Mouse (Mus musculus) heart, embryonic 11.5 days (tissue): ENCODE results near the gene Epn3. TPM values are rescaled to one million over a fixed set of nuclear protein-coding genes. Genes with fewer than 3 reads are reported as not detected.

ENCODE experiments used
- ATAC-seq: fragments of 200-750 bp; cut with Nextera tagmentation; replicated peaks from 2 replicates; pipeline ENCODE4 v1.8.0; 2017; ENCODE audit warnings: moderate library complexity; ENCODE audit not compliant: insufficient number of reproducible peaks, low FRiP score, low TSS enrichment
- H3K27ac ChIP-seq: fragments of 300-500 bp; sonication (generic); 2 replicates; pipeline ENCODE4 v1.5.1; 2014; ENCODE audit warnings: mild to moderate bottlenecking, low read depth, low read length
- H3K27me3 ChIP-seq: fragments of 300-500 bp; sonication (generic); 2 replicates; pipeline ENCODE4 v1.6.1; 2014; ENCODE audit warnings: mild to moderate bottlenecking, low read length, mixed read lengths; ENCODE audit not compliant: control insufficient read depth, insufficient read depth
- H3K36me3 ChIP-seq: fragments of 300-500 bp; sonication (generic); 2 replicates; pipeline ENCODE4 v1.6.1; 2014; ENCODE audit warnings: mild to moderate bottlenecking, low read length, moderate library complexity, mixed read lengths; ENCODE audit not compliant: control insufficient read depth, insufficient read depth
- H3K4me1 ChIP-seq: fragments of 300-500 bp; sonication (generic); 2 replicates; pipeline ENCODE4 v1.6.1; 2014; ENCODE audit warnings: low read length; ENCODE audit not compliant: control insufficient read depth, insufficient read depth
- H3K4me2 ChIP-seq: fragments of 300-500 bp; sonication (generic); 2 replicates; pipeline ENCODE4 v1.6.1; 2014; ENCODE audit warnings: mild to moderate bottlenecking, moderate library complexity
- H3K4me3 ChIP-seq: fragments of 300-500 bp; sonication (generic); 2 replicates; pipeline ENCODE4 v1.5.1; 2014; ENCODE audit warnings: low read depth, low read length
- H3K9ac ChIP-seq: fragments of 300-500 bp; sonication (generic); 2 replicates; pipeline ENCODE4 v1.6.1; 2014; ENCODE audit warnings: mild to moderate bottlenecking, low read depth, low read length, moderate library complexity
- H3K9me3 ChIP-seq: fragments of 300-500 bp; sonication (generic); replicated peaks from 2 replicates; pipeline ENCODE4 v1.6.1; 2016; ENCODE audit warnings: low read length; ENCODE audit not compliant: control insufficient read depth
- WGBS: fragments of 180-500 bp; shearing (Covaris S2); extraction: QIAGEN DNeasy Blood & Tissue Kit; methylation state at CpG from one replicate; pipeline ENCODE4 v1.1.7; 2014; ENCODE audit not compliant: insufficient replicate concordance; 5-methylcytosine and 5-hydroxymethylcytosine counted together
- polyA plus RNA-seq: library from polyadenylated mRNA; unstranded; fragments of >200 nt; fragmentation: Nextera tagmentation; extraction: Ambion mirVana; gene quantifications from 2 replicates; pipeline ENCODE4 v1.2.1, GENCODE M21; 2014

The Epn3 gene
- polyA plus RNA-seq, 1 experiment from 2014 or later, result 8.2 TPM

GRCm38 (mm10) chr11:94455161-94455820, 44.5 kb downstream of the Epn3 start:
- Histone ChIP-seq H3K4me3 (no peak overlapping the region), H3K27me3 (peaks cover 11% of the 10 kb centered on the region), H3K27ac (no peak overlapping the region), H3K36me3 (no peaks in the 10 kb centered on the region), H3K4me2 (peak overlapping the region; percentile 33), H3K9ac (no peak overlapping the region), H3K9me3 (no peaks in the 10 kb centered on the region), H3K4me1 (peaks cover 23% of the 10 kb centered on the region)
- 83% methylated on average over 10 of the region's 10 CpGs for WGBS
- ATAC-seq, result no peak

GRCm38 (mm10) chr11:94454756-94455155, 45.0 kb downstream of the Epn3 start:
- 69% methylated on average over 5 of the region's 5 CpGs for WGBS
- no peak overlapping the region for H3K4me3 ChIP-seq
- H3K27me3 ChIP-seq, result peaks cover 11% of the 10 kb centered on the region
- no peaks in the 10 kb centered on the region for H3K9me3 ChIP-seq
- H3K27ac ChIP-seq, result no peak overlapping the region
- peaks cover 28% of the 10 kb centered on the region for H3K4me1 ChIP-seq
- ATAC-seq, result no peak
- H3K36me3 ChIP-seq, result no peaks in the 10 kb centered on the region
- H3K4me2 ChIP-seq, result no peak overlapping the region
- no peak overlapping the region for H3K9ac ChIP-seq

- Histone ChIP-seq H3K27ac (peak overlapping the region; percentile 66), H3K9me3 (no peaks in the 10 kb centered on the region), H3K4me1 (peaks cover 31% of the 10 kb centered on the region), H3K9ac (peak overlapping the region; percentile 34; the same call in 1 of the 2 replicates), H3K36me3 (no peaks in the 10 kb centered on the region), H3K4me3 (no peak overlapping the region), H3K4me2 (0 out of 2 replicates have a peak overlapping the region, but pooled peaks have one; percentile 3), H3K27me3 (peaks cover 8% of the 10 kb centered on the region)
- peak; percentile 75 for ATAC-seq
- WGBS, result 21% methylated on average over 12 of the region's 12 CpGs
Observed at GRCm38 (mm10) chr11:94451091-94451773, 48.5 kb downstream of the Epn3 start.

GRCm38 (mm10) chr11:94449886-94450285, 49.9 kb downstream of the Epn3 start:
- no peak for ATAC-seq
- Histone ChIP-seq H3K4me1 (peaks cover 27% of the 10 kb centered on the region), H3K27ac (peak overlapping the region; percentile 59), H3K36me3 (no peaks in the 10 kb centered on the region), H3K4me3 (no peak overlapping the region), H3K9ac (no peak overlapping the region), H3K4me2 (0 out of 2 replicates have a peak overlapping the region, but pooled peaks have one; percentile 4), H3K27me3 (peaks cover 6% of the 10 kb centered on the region; the same call in 1 of the 2 replicates), H3K9me3 (no peaks in the 10 kb centered on the region)
- 29% methylated on average over 5 of the region's 5 CpGs for WGBS

- Histone ChIP-seq H3K4me2 (no peak overlapping the region), H3K27me3 (no peaks in the 10 kb centered on the region), H3K9me3 (no peaks in the 10 kb centered on the region), H3K4me3 (no peak overlapping the region), H3K4me1 (peaks cover 27% of the 10 kb centered on the region), H3K9ac (no peak overlapping the region), H3K36me3 (no peaks in the 10 kb centered on the region), H3K27ac (no peak overlapping the region)
- no peak for ATAC-seq
- WGBS, result 42% methylated on average over 8 of the region's 8 CpGs
Observed at GRCm38 (mm10) chr11:94449239-94449638, 50.5 kb downstream of the Epn3 start.

GRCm38 (mm10) chr11:94447017-94447416, 52.8 kb downstream of the Epn3 start:
- Histone ChIP-seq H3K4me1 (peaks cover 24% of the 10 kb centered on the region), H3K9ac (no peak overlapping the region), H3K27ac (no peak overlapping the region), H3K27me3 (peaks cover 3% of the 10 kb centered on the region), H3K4me3 (no peak overlapping the region), H3K4me2 (no peak overlapping the region), H3K9me3 (no peaks in the 10 kb centered on the region), H3K36me3 (no peaks in the 10 kb centered on the region)
- no peak for ATAC-seq
- 32% methylated on average over 3 of the region's 3 CpGs for WGBS

- WGBS, result 39% methylated on average over 4 of the region's 4 CpGs
Observed at GRCm38 (mm10) chr11:94445300-94445699, 54.5 kb downstream of the Epn3 start.

GRCm38 (mm10) chr11:94444829-94445228, 54.9 kb downstream of the Epn3 start:
- Histone ChIP-seq H3K4me2 (no peak overlapping the region), H3K9ac (no peak overlapping the region), H3K4me3 (no peak overlapping the region), H3K27me3 (peaks cover 3% of the 10 kb centered on the region), H3K27ac (no peak overlapping the region), H3K4me1 (peaks cover 17% of the 10 kb centered on the region), H3K9me3 (no peaks in the 10 kb centered on the region), H3K36me3 (no peaks in the 10 kb centered on the region)
- ATAC-seq, result no peak
- 64% methylated on average over 5 of the region's 5 CpGs for WGBS

More at GRCm38 (mm10) chr11:94445300-94445699, 54.5 kb downstream of the Epn3 start:
- no peak for ATAC-seq
- Histone ChIP-seq H3K4me3 (no peak overlapping the region), H3K27ac (no peak overlapping the region), H3K4me1 (peaks cover 22% of the 10 kb centered on the region), H3K9ac (no peak overlapping the region), H3K36me3 (no peaks in the 10 kb centered on the region), H3K27me3 (peaks cover 3% of the 10 kb centered on the region), H3K4me2 (no peak overlapping the region), H3K9me3 (no peaks in the 10 kb centered on the region)
